Mouse (Mus musculus) bone marrow, adult 2 months (tissue): ENCODE measurements around the gene Hoxa9.

ENCODE experiments used
- CTCF ChIP-seq: fragments of 200-500 bp; IDR thresholded peaks from 2 replicates; pipeline ENCODE4 v1.5.1; 2011; ENCODE audit warnings: low read length, control low read depth; ENCODE audit not compliant: control insufficient read depth, insufficient read depth
- POLR2A ChIP-seq: fragments of 200-500 bp; IDR thresholded peaks from 2 replicates; pipeline ENCODE4 v1.6.1; 2011; ENCODE audit warnings: low read depth, mild to moderate bottlenecking, control low read depth, low read length, borderline replicate concordance; ENCODE audit not compliant: control insufficient read depth

DNA sequence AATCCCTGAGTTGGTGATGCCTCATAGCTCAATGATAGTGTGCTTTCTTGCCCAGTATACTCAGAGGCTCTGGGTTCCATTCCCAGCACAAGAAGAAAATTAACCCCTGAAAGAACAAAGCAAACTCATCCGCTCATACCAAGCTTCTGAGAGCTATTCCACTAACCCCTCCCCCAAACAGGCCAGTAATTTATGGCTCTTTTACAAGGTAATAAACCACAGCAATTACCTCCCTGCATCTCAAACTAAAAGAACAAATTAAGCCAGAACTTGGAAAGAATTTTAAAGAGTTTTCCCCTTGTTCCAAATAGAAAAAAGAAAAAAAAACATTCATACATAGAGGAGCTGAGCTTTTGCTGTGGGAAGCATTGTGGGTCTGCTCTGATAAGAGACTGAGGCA lies 48.1 kb downstream of the Hoxa9 start:
- TF ChIP-seq POLR2A: no peak
- no peak for TF ChIP-seq CTCF
